Mouse (Mus musculus) ES-Bruce4 (cell line): ENCODE data around the gene Map3k19.

ENCODE experiments used
- CTCF ChIP-seq: IDR thresholded peaks from one replicate; pipeline ENCODE4 v1.8.1; 2011; ENCODE audit warnings: low read depth, low read length
- EP300 ChIP-seq: IDR thresholded peaks from 2 replicates; pipeline ENCODE4 v1.6.1; 2011; ENCODE audit warnings: low read depth, low read length; ENCODE audit not compliant: insufficient read depth
- POLR2A ChIP-seq: IDR thresholded peaks from one replicate; pipeline ENCODE4 v1.8.1; 2011; ENCODE audit warnings: low read length; ENCODE audit not compliant: insufficient read depth

- TF ChIP-seq CTCF: no peak
- no peak for TF ChIP-seq POLR2A
- TF ChIP-seq EP300: no peak
Observed at GRCm38 (mm10) chr1:127776246-127776645, 78.6 kb downstream of the Map3k19 start.
